Mouse (Mus musculus): ENCODE results near the gene Rpl18a. TPM values are rescaled to one million over a fixed set of nuclear protein-coding genes. Genes with fewer than 3 reads are reported as not detected.

Gene Rpl18a
- total and polyA plus RNA-seq, 2 experiments: 318 to 2,350 TPM

DNA sequence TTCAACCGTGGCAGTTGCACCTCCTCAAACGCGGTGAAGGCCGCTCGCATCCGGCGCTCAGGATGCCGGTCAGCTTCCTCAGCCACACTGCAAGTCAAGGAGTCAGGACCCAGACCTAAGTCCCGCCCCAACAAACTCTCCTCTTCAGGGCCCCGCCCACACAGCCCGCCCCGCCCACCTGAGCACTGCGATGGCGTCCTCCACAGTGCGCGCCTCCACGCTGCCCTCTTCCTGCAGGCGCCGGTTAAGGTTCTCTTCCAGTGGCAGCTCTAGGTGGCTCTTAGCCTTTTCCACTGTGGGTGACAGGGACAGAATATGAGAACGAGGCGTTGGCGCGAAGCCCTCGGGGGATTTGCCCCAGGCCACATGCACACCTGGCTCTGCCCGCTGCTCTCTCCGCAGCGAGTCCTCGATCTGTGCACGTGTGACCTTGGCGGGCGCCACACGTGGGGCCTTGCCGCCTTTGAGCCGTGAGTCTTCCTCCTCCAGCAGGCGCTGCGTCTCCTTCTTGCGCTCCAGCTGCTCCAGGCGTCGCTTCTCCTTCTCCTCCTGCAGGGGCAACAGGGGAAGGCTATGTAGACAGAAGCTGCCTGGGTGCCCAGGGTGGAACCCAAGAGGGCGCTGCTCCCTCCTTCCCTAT lies 28.5 kb downstream of the Rpl18a start:
- WGBS: 52% methylated on average over 40 of the region's 40 CpGs
- Histone ChIP-seq H3K79me2 (ENCODE audit: control insufficient read depth, insufficient read depth, low read length) (no peaks in the 10 kb centered on the region), H3K9ac (ENCODE audit: low read depth, low read length) (no peak overlapping the region), H3K4me3 (ENCODE audit: insufficient read depth, low read depth, low read length) (no peak overlapping the region), H3K4me1 (ENCODE audit: control insufficient read depth, insufficient read depth, low read length) (peaks cover 9% of the 10 kb centered on the region; the same call in 1 of the 2 replicates), H3K27ac (replicated peaks; ENCODE audit: insufficient read depth, low read depth, low read length) (no peak overlapping the region), H3K36me3 (ENCODE audit: control insufficient read depth, insufficient read depth, low read length) (no peaks in the 10 kb centered on the region), H3K27me3 (ENCODE audit: control insufficient read depth, insufficient read depth, low read length) (no peaks in the 10 kb centered on the region; the same call in 1 of the 2 replicates)
- TF ChIP-seq POLR2A (IDR thresholded peaks at IDR 0.05; ENCODE audit: extremely low read depth, insufficient read depth, low read length): no peak
- 0 out of 2 replicates have a peak, but pooled peaks have one; percentile 4 for TF ChIP-seq CTCF (IDR thresholded peaks at IDR 0.05; ENCODE audit: low read depth, low read length)
- DNase-seq (ENCODE audit: extremely low read depth, low read depth, low spot score): no peak

DNA sequence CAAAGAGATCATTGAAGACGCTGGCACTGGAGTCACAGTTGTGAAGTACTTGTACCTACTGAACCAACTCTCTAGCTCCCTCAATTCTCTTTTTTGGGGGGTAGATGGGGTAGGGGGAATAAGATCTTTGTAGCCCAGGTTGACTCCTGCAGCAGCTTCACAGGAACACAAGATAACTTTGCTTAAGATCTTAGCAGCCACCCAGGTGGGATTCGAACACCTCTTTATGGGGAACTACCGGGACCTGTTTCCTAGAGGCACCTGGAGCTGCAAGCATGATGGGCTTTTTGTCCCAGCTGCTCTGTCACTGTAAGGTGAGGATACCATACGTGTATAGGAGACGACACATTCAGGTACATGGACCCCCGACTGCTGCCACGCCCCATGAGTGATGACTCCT lies 30.6 kb downstream of the Rpl18a start:
- H3K9ac ChIP-seq (ENCODE audit: low read depth, low read length): no peak overlapping the region
- DNase-seq (ENCODE audit: extremely low read depth, low read depth, low spot score): no peak
- H3K27ac ChIP-seq (replicated peaks; ENCODE audit: insufficient read depth, low read depth, low read length): no peak overlapping the region
- H3K4me3 ChIP-seq (ENCODE audit: insufficient read depth, low read depth, low read length): no peak overlapping the region
- no peaks in the 10 kb centered on the region for H3K36me3 ChIP-seq (ENCODE audit: control insufficient read depth, insufficient read depth, low read length)
- no peaks in the 10 kb centered on the region for H3K79me2 ChIP-seq (ENCODE audit: control insufficient read depth, insufficient read depth, low read length)
- TF ChIP-seq CTCF (IDR thresholded peaks at IDR 0.05; ENCODE audit: low read depth, low read length) (no peak), POLR2A (IDR thresholded peaks at IDR 0.05; ENCODE audit: extremely low read depth, insufficient read depth, low read length) (no peak)
- WGBS: 89% methylated on average over 7 of the region's 7 CpGs
- peaks cover 15% of the 10 kb centered on the region for H3K27me3 ChIP-seq (ENCODE audit: control insufficient read depth, insufficient read depth, low read length)
- peaks cover 8% of the 10 kb centered on the region; the same call in 1 of the 2 replicates for H3K4me1 ChIP-seq (ENCODE audit: control insufficient read depth, insufficient read depth, low read length)

DNA sequence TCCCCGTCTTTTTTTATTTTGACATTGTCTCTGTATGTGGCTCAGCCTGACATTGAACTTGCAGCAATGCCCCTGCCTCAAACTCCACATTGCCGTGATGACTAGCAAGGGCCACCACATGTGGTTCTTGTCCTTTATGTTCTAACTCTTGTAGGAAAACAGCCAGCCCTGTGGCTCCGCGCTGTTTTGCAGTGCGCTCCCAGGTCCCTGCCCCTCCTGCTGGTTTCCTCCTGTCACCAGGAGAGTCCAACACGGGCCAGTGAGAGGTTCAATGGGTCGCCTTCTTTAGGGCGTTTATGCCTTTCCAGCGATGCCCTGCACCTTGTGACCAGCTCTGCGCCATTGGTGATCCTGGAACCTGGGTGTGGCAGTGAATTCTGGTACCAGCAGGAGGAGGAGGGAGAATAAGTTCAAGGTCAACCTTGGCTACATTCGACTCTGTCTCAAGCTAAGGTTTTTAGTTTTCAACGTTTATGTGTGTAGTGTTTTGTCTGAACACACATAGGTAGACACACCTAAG lies 31.2 kb downstream of the Rpl18a start:
- Histone ChIP-seq H3K36me3 (ENCODE audit: control insufficient read depth, insufficient read depth, low read length) (no peaks in the 10 kb centered on the region), H3K9ac (ENCODE audit: low read depth, low read length) (no peak overlapping the region), H3K4me1 (ENCODE audit: control insufficient read depth, insufficient read depth, low read length) (peaks cover 8% of the 10 kb centered on the region; the same call in 1 of the 2 replicates), H3K27me3 (ENCODE audit: control insufficient read depth, insufficient read depth, low read length) (peaks cover 15% of the 10 kb centered on the region), H3K79me2 (ENCODE audit: control insufficient read depth, insufficient read depth, low read length) (no peaks in the 10 kb centered on the region), H3K27ac (replicated peaks; ENCODE audit: insufficient read depth, low read depth, low read length) (no peak overlapping the region), H3K4me3 (ENCODE audit: insufficient read depth, low read depth, low read length) (0 out of 2 replicates have a peak overlapping the region, but pooled peaks have one; percentile 1)
- TF ChIP-seq POLR2A (IDR thresholded peaks at IDR 0.05; ENCODE audit: extremely low read depth, insufficient read depth, low read length): no peak
- no peak for TF ChIP-seq CTCF (IDR thresholded peaks at IDR 0.05; ENCODE audit: low read depth, low read length)
- 8% methylated on average over 12 of the region's 12 CpGs for WGBS
- no peak for DNase-seq (ENCODE audit: extremely low read depth, low read depth, low spot score)

DNA sequence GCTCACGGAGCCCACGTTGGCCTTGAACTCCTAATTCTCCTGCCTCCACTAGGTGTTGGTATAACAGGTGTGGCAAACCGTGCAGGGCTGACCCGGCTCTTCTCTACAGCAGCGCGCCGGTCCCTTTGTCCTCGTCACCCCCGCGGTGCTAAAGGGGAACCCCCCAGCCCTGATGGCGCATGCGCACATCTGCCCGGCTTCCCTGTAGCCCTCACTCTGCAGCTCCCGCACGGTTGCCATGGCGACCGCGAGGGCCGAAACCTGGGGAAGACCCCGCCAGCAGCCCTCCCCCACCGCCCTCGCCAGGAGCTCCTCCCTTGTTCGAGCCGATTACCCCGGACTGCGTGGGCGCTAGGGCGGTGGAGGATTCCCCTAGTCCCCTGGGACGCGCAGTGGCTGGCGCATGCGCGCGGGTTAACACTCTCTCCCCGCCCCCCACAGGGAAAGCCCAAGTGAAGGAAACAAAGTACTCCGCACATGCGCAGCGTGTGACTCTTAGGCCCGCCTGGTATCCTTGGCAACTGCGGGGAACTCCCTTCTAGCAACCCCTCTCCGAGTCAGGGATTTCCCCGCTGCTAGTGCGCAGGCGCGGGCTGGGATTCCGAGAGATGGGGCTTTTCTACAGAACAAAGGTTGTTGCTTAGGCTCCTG lies 31.7 kb downstream of the Rpl18a start:
- Histone ChIP-seq H3K4me1 (ENCODE audit: control insufficient read depth, insufficient read depth, low read length) (peaks cover 8% of the 10 kb centered on the region; the same call in 1 of the 2 replicates), H3K27ac (replicated peaks; ENCODE audit: insufficient read depth, low read depth, low read length) (no peak overlapping the region), H3K79me2 (ENCODE audit: control insufficient read depth, insufficient read depth, low read length) (no peaks in the 10 kb centered on the region), H3K36me3 (ENCODE audit: control insufficient read depth, insufficient read depth, low read length) (no peaks in the 10 kb centered on the region), H3K27me3 (ENCODE audit: control insufficient read depth, insufficient read depth, low read length) (peaks cover 15% of the 10 kb centered on the region), H3K9ac (ENCODE audit: low read depth, low read length) (peak overlapping the region; percentile 70), H3K4me3 (ENCODE audit: insufficient read depth, low read depth, low read length) (peak overlapping the region; percentile 88)
- no peak for TF ChIP-seq CTCF (IDR thresholded peaks at IDR 0.05; ENCODE audit: low read depth, low read length)
- TF ChIP-seq POLR2A (IDR thresholded peaks at IDR 0.05; ENCODE audit: extremely low read depth, insufficient read depth, low read length): 0 out of 2 replicates have a peak, but pooled peaks have one; percentile 24
- WGBS: under 1% methylated on average over 46 of the region's 46 CpGs
- peak; percentile 89 for DNase-seq (ENCODE audit: extremely low read depth, low read depth, low spot score)

DNA sequence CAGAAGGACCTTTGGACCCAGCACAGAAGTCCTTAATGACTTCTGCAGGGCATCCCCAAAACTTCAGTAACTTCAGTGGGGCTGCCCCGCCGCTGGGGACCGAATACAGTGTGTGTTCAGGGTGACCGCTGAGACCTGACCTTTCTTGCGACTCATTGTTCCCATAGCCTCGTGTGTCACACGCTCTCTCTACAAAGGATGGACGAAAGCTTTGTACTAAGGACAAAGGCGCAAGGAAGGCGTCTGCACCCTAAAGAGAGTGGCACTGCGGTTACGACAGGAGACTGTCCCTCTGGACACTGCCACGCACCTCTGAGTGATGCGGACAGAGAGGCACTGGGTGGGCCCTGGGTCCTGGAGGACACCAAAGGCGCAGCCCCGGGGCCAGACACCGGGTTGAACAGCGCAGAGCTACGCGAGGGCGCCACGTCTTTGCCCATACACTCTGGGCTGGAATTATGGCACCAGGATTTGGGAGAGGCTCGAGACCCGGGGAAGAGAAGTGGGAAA lies 32.4 kb downstream of the Rpl18a start:
- Histone ChIP-seq H3K27me3 (ENCODE audit: control insufficient read depth, insufficient read depth, low read length) (peaks cover 15% of the 10 kb centered on the region), H3K9ac (ENCODE audit: low read depth, low read length) (peak overlapping the region; percentile 70), H3K4me1 (ENCODE audit: control insufficient read depth, insufficient read depth, low read length) (peaks cover 8% of the 10 kb centered on the region; the same call in 1 of the 2 replicates), H3K4me3 (ENCODE audit: insufficient read depth, low read depth, low read length) (peak overlapping the region; percentile 27), H3K27ac (replicated peaks; ENCODE audit: insufficient read depth, low read depth, low read length) (no peak overlapping the region), H3K36me3 (ENCODE audit: control insufficient read depth, insufficient read depth, low read length) (no peaks in the 10 kb centered on the region), H3K79me2 (ENCODE audit: control insufficient read depth, insufficient read depth, low read length) (no peaks in the 10 kb centered on the region)
- no peak for TF ChIP-seq CTCF (IDR thresholded peaks at IDR 0.05; ENCODE audit: low read depth, low read length)
- TF ChIP-seq POLR2A (IDR thresholded peaks at IDR 0.05; ENCODE audit: extremely low read depth, insufficient read depth, low read length): no peak
- DNase-seq (ENCODE audit: extremely low read depth, low read depth, low spot score): no peak
- 5% methylated on average over 24 of the region's 24 CpGs for WGBS
